Mouse (Mus musculus): Measurements from ENCODE around the gene Cyp2b9. TPM values are rescaled to one million over a fixed set of nuclear protein-coding genes. Genes with fewer than 3 reads are reported as not detected.

Cyp2b9 gene
- not detected in 4 replicates for total RNA-seq (2023)

GRCm38 (mm10) chr7:26173111-26173510 is at the start of gene Cyp2b9:
Cyp2b9 (plus strand) TSS chr7:26173411.

GRCm38 (mm10) chr7:26260034-26260433 is 86.8 kb downstream of the Cyp2b9 start, which contains the start of gene Vmn1r184:
Vmn1r184 (plus strand) TSS chr7:26260334.

Other genes starting within 250 kb of the Cyp2b9 start
- gene Cyp2b13, start 111.9 kb upstream of the Cyp2b9 start, total RNA-seq (2023): not detected in 4 replicates
- not detected in 4 replicates for gene Vmn1r184, start 86.9 kb downstream of the Cyp2b9 start, total RNA-seq (2023)
- not detected in 4 replicates for gene Cyp2a4, start 133.8 kb downstream of the Cyp2b9 start, total RNA-seq (2023)
- gene Nlrp9c, start 230.3 kb downstream of the Cyp2b9 start, total RNA-seq (2023): not detected in 4 replicates